Mouse (Mus musculus): ENCODE measurements around the gene Camkk1. TPM values are rescaled to one million over a fixed set of nuclear protein-coding genes. Genes with fewer than 3 reads are reported as not detected.

Camkk1 gene
- total RNA-seq, 2 experiments from 2014 or later: 0.35 to 1.2 TPM

DNA sequence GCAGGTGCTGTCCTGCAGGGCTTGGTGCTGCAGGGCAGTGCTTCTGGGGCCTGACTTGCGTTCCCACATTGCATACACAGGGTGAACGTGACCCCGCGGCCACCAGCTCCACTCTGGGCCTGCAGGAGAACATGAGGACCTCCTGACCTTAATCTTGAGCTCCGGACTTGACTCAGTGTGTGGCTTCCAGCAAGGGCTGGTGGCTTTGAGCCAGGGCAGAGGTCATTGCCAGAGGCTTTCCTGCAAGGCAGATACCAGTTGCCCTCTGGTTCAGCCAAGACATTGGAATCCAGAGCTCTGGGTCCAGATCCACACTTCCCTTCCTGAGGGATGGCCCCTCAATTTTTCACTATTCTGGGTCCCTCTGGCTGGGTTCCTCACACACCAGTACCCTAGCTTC lies 4.8 kb upstream of the Camkk1 start:
- no peak for ATAC-seq (replicated peaks; ENCODE audit: poor library complexity)

DNA sequence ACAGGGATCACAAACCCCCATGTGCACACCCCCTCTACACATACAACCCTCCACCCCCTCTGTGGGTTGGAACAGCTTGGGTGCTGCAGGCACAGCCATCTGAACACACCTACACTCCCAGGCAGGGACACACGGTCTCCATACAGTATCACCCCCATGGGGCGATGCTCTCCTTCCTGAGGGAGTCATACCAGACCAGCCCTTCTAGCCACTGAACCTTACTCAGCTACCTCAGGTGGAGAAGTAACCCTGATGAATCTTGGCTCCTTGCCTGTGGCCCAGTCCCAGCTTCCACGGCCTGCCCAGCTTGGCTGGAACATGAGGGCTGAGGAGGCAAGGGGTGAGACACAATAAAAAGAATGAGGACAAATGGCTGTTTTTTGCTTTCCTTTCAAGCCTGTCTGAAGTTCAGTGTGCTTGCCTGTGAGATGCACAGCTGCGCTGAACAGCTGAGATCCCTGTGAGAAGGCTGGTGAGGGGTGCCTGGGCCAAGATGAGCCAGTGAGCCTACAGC lies 3.9 kb upstream of the Camkk1 start:
- no peak for ATAC-seq (replicated peaks; ENCODE audit: poor library complexity)

DNA sequence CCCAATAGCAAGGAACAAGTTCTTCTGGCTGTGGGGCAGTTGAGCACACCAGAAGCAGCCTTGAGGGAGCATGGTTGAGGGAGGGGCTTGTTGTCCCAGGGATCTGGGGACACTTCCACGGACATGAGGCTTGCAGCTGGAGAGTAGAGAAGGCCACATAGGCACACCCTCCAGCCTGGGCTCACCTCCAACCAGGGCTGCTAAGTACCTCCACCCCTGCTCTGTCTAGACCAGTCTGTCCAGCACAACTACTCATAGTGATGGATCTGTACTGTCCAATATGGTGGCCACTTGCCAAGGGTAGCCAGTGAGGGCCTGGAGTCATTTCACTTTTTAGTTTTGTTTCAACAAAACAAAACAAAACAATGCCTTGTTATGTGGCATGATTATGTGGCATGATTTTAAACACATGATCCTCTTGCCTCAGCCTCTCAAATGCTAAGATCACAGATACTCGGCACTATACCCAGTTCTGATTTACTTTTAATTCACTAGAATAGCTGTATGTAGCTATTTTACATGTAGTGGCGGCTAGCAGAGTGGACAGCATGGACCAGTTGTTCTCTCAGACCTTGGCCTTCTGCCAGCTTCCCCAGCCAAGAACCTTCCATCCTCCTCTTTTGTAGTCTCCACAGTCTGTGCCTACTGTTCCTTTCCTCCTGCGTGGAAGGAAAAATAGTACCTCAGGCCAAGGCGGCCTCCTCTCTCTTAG lies 3.3 kb upstream of the Camkk1 start:
- no peak for ATAC-seq (replicated peaks; ENCODE audit: poor library complexity)

DNA sequence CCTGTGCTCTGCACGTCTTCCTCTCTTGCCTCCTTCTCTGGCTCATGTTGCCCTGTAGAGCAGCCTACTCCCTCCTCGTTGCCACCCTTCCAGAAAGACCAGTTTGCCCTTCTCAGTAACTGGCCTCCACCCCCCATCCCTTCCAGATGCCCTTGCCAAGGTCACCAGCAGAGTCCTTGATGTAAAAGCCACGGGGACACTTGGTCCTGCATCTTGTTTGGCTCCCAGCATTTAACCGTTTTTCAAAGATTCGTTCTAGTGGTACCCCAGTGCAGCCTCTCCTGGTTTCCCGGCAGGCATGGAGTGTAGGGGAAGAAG lies 2.7 kb upstream of the Camkk1 start:
- no peak for ATAC-seq (replicated peaks; ENCODE audit: poor library complexity)

DNA sequence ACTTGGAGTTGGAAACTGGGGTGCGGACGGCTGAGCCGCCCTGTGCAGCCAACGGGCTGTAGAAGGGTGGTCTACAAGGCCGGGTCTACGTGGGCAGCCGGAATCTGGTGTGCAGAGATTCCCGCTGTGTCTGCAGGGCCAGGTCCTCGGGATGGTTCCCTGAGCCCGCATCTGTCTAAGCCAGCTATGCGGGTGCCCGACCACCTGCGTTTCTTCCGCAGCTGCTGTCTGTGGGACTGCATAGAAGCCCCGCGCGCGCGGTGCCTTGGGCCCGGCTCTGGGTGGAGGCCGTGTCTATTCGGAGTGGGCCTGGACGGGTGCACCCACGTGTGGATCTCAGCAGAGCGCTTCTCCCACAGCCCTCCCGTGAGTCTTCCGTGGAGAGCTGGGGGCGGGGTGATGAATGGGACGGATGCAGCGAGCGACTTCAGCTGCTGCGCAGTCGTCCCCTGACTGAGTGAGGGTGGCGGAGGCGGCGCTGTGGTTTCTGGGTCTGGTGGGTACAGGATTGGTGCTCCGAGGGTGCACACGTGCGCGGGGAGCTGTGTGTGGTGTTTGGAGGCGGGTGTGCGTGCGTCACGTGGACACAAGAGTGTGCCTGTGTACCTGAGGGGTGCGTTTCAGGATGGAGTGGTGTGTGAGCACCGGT lies 463 bp downstream of the Camkk1 start:
- peak; percentile 47 for ATAC-seq (replicated peaks; ENCODE audit: poor library complexity)

DNA sequence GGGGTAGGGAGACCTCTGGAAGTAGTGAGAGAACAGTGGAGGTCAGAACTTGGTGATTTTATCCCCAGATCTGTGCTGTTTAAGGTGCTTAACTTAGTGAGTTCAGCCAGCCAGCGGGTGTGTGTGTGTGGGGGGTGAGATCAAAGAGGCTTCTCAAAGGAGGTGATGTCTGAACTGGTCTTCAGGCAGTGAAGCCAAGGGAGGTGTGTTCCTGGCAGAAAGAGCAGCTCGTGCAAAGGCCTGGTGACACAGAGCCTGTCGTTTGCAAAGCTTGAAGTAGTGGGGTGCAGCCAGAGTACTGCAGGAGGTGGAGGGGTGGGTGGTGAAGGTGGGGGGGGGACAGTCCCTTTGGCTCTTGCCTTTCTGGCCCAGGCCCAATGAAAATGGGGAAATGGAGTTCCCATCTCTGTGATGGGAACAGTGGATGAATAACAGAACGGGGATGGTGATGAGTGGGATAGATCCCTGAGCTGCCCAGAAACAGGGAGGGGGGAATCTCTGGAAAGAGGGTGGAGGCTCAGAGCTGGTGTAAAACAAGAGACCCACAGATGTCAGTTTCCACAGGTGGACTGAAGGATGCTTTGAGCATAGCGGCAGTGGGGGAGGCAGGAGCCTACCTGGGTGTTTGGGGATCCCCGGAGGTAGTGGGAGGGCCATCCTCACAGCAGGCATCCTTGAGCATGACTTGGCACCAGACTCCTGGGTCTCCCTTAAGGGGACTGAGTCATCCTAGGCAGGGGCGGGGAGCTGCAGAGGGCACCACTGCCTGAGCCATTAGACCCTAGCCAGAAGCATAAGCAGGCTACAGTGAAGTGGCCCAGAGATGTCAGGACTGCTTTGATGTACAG lies 2.4 kb downstream of the Camkk1 start:
- no peak for ATAC-seq (replicated peaks; ENCODE audit: poor library complexity)

DNA sequence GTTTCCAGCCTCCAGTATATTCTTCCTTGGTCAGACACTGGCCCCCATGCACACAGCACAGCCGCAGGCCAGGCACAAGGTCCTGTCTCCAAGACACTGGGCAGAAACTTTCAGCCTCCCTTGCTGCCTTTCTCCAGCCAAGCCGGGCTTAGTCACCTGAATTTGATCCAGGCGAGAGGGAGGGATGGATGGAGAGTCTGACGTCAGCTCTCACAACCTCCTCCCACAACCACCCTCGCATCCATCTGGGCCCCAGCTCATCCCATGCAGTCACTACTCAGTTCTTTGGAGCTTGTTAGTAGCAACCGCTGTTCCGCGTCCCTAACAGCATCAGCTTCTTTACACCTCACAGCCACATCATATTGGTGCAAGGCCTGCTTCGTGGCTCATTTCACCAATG lies 4.3 kb downstream of the Camkk1 start:
- no peak for ATAC-seq (replicated peaks; ENCODE audit: poor library complexity)

DNA sequence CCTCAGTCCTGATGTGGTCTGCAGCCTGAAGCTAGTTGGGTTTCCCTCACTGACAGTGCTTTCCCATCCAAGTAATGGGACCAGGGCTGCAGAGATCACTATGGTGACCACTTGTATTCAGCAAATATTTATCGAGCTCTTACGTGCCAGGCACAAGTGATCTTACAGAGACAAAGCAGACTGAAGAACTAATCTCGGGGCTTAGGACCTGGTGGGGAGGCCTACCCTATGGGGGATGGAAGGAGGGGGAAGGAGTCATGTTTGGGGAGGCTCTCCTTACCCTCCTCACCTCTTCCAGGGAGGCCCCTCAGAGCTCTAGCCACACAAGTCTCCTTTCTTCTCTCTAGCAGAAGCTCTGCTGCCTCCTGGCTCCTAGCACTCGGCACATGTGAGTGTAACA lies 5.0 kb downstream of the Camkk1 start:
- no peak for ATAC-seq (replicated peaks; ENCODE audit: poor library complexity)

DNA sequence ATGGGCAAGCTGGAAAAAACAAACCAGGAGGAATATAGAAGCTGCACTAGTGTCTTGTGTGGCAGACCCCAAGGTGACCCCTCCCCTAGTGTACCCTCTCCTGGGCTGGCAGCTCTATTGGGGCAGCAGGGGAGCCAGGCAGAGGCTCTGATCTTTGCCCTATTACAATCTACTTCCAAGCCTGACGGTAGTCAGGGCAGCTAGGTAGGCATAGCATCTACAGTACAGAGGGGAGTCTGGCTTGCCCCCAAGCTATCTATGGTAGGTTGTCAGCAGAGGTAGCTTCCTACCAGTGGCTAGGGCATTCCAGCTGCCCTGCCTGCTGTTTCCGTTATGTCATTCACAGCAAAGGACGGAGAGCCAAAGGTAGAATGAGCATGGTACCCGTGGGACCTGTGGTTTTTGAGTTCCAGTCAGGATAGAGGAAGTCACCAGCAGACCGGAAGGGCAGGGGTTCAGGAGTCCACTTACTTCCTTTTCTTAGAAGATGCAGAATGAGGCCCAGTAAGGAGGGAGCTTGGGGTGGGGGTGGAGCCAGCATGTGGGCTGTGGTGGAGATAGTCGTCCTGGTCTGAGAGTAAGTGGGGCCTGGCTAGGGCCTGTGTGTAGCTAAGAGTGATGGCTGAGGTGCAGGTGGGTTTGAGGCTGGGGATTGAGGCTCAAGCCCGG lies 5.6 kb downstream of the Camkk1 start:
- peak; percentile 93 for ATAC-seq (replicated peaks; ENCODE audit: poor library complexity)

DNA sequence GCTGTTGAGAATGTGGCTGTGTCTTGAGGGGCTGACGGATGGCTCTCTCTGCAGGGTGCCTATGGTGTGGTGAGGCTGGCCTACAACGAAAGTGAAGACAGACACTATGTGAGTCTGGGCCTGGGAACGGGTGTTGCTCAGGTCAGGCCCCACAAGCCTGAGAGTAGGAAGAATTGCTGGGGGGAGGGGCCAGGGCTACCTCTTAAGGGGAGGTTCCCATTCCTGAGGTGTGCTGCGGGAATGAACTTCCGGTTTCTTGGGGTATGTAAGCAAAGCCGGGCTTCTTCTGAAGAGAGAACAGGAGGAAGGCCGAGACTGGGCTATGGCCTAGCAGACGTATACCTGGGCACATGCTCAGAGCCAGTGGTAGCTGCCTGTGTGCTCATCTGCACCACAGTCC lies 8.2 kb downstream of the Camkk1 start:
- ATAC-seq (replicated peaks; ENCODE audit: poor library complexity): no peak

DNA sequence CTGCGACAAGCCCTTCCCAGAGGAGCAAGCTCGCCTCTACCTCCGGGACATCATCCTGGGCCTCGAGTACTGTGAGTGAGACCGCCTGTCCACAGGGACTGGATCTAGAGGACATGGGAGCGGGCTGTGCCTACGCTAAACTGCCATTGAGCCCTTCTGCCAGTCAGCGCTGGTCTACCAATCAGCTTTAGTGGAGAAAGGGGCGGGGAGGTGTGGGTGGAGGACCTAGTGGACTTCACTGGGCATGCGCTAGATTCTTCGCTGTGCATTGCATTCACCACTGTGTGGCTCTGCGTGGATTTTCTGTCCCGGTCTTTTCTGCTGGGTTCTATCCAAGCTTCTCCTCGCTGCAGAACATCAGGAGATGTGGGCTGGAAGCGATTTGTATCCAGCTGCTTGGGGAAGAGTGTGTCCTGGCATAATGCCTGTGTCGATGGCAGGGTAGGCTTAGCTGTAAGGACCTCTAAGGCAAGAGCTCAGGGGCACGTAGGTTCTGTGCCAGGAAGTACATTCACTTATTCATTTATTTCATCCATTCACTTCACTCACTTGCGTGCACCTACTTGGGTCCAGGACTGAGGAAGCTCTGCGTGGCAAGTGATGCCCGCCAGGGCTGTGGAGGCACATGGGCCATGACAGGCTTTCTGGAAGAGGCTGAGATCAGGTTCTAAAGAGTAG lies 12.2 kb downstream of the Camkk1 start:
- ATAC-seq (replicated peaks; ENCODE audit: poor library complexity): peak; percentile 98

DNA sequence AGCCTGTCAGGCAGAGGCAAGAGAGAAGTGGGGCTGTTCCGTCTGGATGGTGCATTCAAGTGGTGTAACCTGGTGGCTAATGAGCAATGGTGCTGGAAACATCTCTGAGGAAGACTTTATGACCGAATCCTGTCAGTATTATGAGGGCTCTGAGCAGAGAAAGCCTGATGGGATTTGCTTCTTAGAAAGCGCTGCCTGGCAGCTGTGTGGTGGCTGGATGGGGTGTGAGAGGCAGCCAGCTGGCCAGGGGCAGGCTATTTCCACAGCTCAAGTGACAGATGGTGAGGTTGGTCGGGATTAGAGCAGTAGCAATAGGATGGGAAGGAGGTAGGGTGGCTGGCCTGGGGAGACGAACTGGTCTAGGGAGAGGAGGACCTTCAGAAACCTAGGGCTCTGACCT lies 12.7 kb downstream of the Camkk1 start:
- ATAC-seq (replicated peaks; ENCODE audit: poor library complexity): no peak

DNA sequence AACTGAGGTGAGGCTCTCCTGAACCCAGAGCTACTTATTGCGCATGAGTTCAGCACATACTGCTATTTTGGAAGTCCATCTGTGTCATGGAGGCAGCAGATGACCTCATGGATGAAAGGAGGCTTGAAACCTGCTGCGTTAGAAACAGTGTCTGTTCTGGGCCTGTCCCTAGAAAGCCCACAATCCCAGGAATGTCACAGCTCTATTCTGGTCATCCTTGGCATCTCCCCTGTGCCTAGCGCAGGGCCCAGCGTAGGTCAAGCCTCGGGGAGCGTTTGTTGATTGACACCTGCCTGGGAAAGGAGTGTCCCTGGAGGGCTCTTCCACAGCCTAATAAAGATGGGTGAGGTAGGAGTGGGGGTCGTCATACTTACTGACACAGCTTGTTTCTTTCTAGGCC lies 17.3 kb downstream of the Camkk1 start:
- ATAC-seq (replicated peaks; ENCODE audit: poor library complexity): no peak

DNA sequence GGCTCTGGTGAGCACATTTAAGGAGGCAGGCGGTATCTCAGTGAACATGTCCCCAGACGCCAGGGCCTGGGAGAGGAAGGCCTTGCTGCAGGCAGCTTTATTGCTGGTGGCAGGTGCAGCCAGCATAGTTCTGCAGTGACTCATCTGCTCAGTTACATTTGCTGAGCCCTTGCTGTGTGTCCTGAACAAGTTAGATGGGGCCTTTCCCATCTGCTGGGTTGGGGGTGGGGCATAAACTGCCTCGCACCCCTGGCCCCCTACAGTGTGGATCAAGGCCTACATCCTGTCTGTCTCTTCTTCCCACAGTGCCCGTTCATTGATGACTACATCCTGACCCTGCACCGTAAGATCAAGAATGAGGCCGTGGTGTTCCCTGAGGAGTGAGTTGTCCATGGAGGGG lies 18.1 kb downstream of the Camkk1 start:
- ATAC-seq (replicated peaks; ENCODE audit: poor library complexity): no peak

DNA sequence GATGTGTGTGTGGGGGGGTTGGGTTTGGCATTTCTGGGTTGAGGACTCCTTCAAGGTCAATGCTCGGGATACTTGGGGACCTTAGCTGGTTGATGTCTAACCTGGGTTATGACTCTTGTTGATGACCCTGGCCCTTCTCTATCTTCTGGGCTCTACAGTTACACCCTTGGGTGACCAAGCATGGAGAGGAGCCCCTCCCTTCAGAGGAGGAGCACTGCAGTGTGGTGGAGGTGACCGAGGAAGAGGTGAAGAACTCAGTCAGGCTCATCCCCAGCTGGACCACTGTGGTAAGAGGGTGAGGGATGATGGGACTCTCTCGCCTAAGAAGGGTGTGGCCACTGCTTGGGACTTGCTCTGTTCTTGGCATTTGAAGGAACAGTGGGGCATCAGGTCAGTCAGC lies 18.9 kb downstream of the Camkk1 start:
- no peak for ATAC-seq (replicated peaks; ENCODE audit: poor library complexity)

DNA sequence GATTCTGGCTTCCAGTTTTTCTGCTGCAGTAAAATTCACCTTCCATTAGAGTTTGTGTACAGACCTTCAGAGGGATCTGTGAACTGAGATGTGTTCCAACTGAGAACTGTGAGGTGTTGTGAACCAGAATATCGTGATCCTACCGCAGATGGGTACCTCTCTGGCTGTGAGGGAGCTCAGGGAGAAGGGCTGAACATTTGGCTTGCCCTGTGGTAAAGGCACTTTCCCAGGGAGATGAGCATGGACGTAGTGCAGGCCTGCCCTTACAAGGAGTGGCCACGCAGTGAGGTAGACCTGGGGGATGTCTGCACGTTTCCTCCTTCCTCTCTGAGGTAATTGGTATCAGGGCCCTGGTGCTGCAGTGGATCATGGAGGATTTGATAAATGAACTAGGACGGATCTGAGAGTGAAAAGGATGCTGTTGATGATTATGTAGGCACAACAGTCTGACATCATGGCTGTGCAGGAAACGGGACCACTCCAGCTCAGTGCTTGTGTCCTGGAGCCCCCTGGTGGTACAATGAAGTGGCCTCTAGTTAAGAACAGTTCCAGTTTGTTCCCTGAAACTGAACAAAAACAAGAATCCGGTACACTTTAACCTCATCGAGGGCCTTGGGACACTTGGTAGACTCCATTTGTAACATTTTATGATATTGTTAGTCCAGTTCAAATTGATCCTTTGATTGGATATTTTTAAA lies 20.4 kb downstream of the Camkk1 start:
- ATAC-seq (replicated peaks; ENCODE audit: poor library complexity): peak; percentile 87

DNA sequence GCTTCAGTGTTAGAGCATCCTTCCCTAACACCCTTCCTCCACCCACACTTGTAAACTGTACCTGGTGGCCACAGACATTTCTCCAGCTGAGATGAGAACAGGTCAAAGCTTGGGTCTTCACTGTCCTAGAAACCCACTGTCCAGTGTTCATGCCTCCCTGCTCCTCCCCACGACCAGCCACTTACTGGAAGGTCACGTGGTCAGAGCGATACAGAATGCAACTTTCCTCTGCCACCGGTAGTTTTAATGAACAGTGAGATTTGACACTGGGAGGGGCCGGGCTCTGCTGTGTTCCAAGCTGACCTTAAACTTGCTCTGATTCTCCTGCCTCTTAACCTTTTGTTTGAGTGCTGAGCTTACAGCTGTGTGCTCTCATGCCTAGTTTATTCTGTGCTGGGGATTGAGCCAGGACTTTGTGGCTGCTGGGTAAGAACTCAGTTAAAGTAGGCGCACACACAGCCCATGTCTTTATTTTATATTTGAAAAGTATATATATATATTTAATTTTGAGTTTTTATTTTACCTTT lies 25.5 kb downstream of the Camkk1 start:
- ATAC-seq (replicated peaks; ENCODE audit: poor library complexity): no peak

DNA sequence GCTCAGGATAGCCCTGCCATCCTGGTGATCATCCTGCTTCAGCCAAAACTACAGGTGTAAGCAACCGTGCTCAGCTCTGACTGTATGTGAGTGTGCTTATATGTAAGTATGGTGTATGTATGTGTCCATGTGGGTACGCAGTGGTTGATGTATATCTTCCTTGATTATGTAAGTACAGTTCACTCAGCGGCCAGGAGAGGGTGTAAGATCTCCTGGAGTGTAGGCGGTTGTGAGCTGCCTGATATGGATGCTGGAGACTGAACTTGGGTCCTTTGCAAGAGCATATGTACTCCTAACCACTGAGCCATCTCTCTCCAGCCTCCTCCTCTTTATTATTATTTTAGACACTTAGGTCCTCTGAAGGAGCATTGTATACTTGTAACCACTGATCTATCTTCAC lies 26.0 kb downstream of the Camkk1 start:
- ATAC-seq (replicated peaks; ENCODE audit: poor library complexity): peak; percentile 45

DNA sequence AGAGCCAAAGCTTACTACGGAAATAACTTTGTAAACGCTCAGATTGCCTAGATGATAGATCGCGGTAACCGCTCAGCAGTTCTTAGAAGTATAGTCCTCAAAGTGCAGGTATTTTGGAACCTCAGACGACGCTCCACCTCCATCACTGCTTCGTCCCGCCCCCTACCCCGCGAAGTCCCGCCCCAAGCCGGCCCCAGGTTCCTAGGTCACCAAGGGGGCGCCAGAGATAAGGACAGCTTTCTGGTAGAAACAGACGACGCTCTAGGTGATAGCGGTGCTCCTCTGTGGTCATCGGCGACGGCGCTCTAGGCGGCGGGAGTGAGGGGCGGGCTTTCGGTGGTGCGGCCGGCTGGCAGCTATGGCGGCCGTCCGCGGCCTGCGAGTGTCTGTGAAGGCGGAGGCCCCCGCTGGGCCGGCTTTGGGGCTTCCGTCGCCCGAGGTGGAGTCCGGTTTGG lies 28.8 kb downstream of the Camkk1 start, which contains the start of gene Ncbp3:
Ncbp3 (plus strand) TSS at position 242 of the 455 bp plus-strand sequence.
- peak; percentile 93 for ATAC-seq (replicated peaks; ENCODE audit: poor library complexity)
